Mouse (Mus musculus) frontal cortex, adult 2 months (tissue): ENCODE measurements around the gene Gm49510. TPM values are rescaled to one million over a fixed set of nuclear protein-coding genes. Genes with fewer than 3 reads are reported as not detected.

Source experiments
- DNase-seq, 2 experiments: peaks; one replicate each; pipeline ENCODE4 v3.0.0; 2022; ENCODE audit warnings: low spot score in 1 of 2; ENCODE audit errors: extremely low spot score in 1 of 2
- polyA plus RNA-seq: library from polyadenylated mRNA; depleted of rRNA; stranded (reverse); fragments of >200 nt; gene quantifications from 2 replicates; pipeline ENCODE4 v1.2.3, GENCODE M21; 2012; rRNA removed

The Gm49510 gene
- polyA plus RNA-seq, 1 experiment: 0.24 TPM

- DNase-seq: no peak
Observed at GRCm38 (mm10) chr15:78937311-78937710, 37.8 kb downstream of the Gm49510 start.

GRCm38 (mm10) chr15:78937963-78938362 is 38.5 kb downstream of the Gm49510 start:
- no peak for DNase-seq

DNA sequence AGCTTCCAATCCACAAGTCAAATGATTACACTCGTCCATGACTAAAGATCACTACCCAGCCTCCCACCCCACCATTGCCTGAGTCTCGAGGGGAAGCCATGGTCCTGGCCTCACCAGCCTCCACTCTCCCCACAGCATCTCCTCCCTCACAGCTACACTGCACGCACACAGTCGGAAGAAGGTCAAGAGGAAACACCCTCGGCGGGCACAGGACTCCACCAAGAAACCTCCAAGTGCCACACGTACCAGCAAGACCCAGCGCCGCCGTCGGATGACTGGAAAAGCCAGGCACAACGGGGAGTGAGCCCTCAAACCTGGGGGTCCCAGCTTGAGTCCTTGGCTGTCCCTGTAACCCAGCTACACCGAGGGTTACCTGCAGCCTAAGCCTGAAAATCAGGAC is 40.9 kb downstream of the Gm49510 start:
- DNase-seq: no peak

DNA sequence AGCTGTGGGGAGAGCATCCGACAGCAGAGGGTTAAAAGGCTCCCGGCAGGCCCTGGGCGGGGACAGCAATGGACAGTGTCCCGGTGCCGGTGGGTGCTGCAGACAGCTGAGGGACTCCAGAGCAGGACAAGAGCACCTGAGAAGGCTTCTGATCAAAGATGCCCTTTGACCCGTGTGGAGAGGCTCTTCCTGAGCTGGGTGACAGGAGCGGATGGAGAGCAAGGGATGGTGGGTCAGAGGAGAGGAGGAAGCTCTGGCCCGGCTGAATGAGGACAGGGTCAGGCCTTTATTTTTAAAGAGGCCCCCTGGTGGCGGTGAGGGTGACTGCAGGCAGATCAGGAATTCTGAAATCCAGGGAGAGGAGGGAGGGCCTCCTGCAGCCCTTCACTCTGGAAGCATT is 43.2 kb downstream of the Gm49510 start:
- peak; percentile 45 to 90 for DNase-seq

DNA sequence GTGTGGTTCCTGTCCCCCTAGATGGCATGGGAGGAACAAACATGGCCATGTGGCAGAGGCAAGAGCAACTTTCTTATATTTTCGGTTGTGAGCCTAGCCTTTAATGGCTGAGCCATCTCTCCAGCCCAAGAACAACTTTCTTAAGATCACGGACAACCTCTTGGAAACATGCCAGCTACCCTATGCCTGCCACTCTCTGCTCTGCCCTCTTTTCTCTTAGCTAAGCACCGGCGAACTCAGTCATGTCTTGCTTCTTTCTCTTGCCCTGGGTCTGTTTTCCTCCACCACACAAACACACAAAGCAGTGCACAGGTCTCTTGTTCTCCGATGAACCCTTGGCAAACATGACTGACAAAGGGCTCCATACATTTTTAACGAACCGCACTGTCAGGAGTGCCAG is 46.8 kb downstream of the Gm49510 start:
- no peak for DNase-seq

DNA sequence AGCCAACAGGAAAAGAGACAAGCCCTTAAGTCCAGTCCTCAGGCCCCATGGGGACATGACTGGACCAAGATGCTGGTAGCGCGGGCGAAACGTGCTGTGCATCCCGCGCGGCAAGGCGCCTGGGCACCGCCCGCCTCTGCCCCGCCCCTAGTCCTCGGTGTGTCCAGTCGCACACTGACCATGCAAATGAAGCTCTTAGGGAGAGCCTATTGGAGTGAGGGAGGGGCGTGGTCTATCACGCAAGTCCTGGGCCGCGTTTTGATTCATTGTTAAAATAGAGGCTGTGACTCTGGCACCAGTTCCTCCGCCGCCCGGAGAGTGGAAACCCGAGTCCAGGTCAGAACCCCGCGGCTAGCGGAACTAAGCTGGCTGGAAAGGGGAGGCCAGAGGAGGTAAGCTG is 48.2 kb downstream of the Gm49510 start, which contains the start of gene Triobp:
TSS of gene Triobp (plus strand) at position 68 of the 400 bp plus-strand sequence.
- DNase-seq: peak; percentile 66 to 82

DNA sequence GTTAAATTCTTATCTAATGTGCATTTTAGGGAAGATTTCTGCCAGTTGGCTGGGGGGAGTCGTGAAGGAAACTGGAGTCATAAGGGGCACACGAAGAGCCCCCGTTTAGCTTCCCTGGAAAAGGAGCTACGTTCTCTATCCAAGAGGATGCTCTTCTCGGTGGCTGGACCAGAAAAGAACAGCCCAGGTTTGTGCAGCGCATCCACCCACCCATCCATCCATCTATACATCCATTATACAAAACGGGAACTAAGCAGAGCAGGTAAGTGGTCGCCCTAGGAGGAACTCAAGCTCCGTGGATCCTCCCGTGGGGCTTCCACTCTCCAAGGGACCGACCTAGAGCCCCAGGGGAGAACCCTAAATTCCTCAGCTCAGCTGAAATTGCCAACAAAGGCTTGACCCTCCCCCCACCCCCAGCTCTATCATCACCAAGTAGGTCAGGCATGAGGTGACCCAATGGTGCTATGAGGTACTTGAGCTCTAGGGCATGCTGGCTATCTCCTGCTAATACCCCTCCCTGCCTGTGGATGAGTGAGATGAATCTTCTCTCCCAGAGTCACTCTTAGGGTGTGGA is 48.8 kb downstream of the Gm49510 start:
- DNase-seq: no peak

DNA sequence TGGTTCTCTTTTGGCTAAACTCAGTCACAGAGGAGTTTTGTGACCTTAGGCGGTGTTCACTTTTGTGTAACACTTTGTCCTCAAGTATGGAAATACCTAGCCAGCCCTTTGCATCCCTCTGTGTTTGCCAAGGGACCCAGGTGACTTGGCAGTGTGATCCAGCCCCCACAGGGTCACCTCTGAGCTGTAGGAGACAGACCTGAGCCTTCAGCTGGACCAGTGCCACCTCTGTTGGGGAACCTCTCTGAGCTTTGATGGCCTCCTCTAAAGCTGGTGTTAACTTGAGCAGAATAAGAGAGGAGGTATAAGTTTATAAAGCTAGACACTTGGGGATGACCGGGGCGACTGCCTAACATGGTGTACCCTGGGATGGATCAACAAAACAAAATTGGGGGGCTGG is 49.4 kb downstream of the Gm49510 start:
- no peak for DNase-seq

GRCm38 (mm10) chr15:78955663-78956062 is 56.2 kb downstream of the Gm49510 start:
- no peak for DNase-seq

DNA sequence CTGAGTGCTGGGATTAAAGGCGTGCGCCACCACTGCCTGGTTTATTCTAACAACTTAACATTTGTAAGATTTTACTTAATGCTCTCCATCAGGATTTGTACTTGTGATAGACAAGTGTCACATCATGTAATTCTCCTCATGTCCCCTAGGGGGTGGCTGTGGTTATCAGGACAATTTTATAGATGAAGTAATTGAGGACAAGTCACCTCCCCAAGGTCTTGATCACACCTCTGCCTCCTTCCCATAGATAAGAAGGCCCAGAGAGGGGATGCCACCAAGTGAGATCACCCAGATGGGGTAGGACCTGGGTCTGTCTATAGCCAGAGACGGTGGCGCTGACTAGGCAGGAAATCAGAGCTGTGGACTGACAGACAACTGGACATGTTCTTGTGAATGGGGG is 56.9 kb downstream of the Gm49510 start:
- DNase-seq: no peak

- DNase-seq: no peak
Observed at GRCm38 (mm10) chr15:78957021-78957420, 57.6 kb downstream of the Gm49510 start.

DNA sequence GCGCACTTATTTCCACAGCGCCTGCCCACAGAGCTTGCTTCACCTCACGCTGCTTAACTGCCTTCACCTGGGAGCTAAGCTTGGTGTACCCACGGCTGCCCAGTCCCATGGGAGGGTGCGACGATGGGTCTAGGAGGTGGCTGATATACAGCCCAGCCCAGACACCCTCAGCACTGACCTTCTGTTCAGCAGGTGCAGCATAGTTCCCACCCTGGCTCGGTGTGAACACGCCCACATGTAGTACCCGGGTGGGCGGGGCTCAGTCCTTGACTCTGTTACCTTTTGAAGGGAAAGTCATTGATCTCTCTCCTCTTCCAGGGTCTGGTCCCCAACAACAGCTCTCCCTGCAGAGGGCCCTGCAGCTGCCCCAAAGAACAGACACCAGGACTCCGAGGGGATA is 60.1 kb downstream of the Gm49510 start:
- DNase-seq: no peak

GRCm38 (mm10) chr15:78960088-78960487 is 60.6 kb downstream of the Gm49510 start:
- no peak for DNase-seq

GRCm38 (mm10) chr15:78962885-78963284 is 63.4 kb downstream of the Gm49510 start:
- peak in 1 of 2 experiments; percentile 53 for DNase-seq

Other genes with a start within 250 kb of the Gm49510 start
- gene Elfn2, start 180.9 kb upstream of the Gm49510 start, polyA plus RNA-seq: 64.9 and 68.2 TPM in 2 replicates
- 7.0 and 7.2 TPM in 2 replicates for gene Mfng, start 126.2 kb upstream of the Gm49510 start, polyA plus RNA-seq
- 11.2 and 12.0 TPM in 2 replicates for gene Card10, start 96.6 kb upstream of the Gm49510 start, polyA plus RNA-seq
- gene Cdc42ep1, start 57.0 kb upstream of the Gm49510 start, polyA plus RNA-seq: 18.5 and 20.1 TPM in 2 replicates
- gene Lgals2, start 44.1 kb upstream of the Gm49510 start, polyA plus RNA-seq: 0.74 and 2.0 TPM in 2 replicates
- 69.5 and 70.8 TPM in 2 replicates for gene Gga1, start 22.5 kb upstream of the Gm49510 start, polyA plus RNA-seq
- 27.2 and 29.0 TPM in 2 replicates for gene Sh3bp1, start 101 bp downstream of the Gm49510 start, polyA plus RNA-seq
- 219 and 227 TPM in 2 replicates for gene Pdxp, start 14.3 kb downstream of the Gm49510 start, polyA plus RNA-seq
- 48.2 and 56.0 TPM in 2 replicates for gene Lgals1, start 27.1 kb downstream of the Gm49510 start, polyA plus RNA-seq
- 35.8 and 37.4 TPM in 2 replicates for gene Nol12, start 35.3 kb downstream of the Gm49510 start, polyA plus RNA-seq
- gene Triobp, start 48.1 kb downstream of the Gm49510 start, polyA plus RNA-seq: 11.7 and 13.9 TPM in 2 replicates
- gene H1f0, start 128.8 kb downstream of the Gm49510 start, polyA plus RNA-seq: 109 and 112 TPM in 2 replicates
- 0.19 and 0.38 TPM in 2 replicates for gene Galr3, start 142.2 kb downstream of the Gm49510 start, polyA plus RNA-seq
- 31.0 and 32.3 TPM in 2 replicates for gene Ankrd54, start 163.2 kb downstream of the Gm49510 start, polyA plus RNA-seq
- gene Eif3l, start 175.5 kb downstream of the Gm49510 start, polyA plus RNA-seq: 80.9 and 90.8 TPM in 2 replicates
- gene Micall1, start 209.2 kb downstream of the Gm49510 start, polyA plus RNA-seq: 22.2 and 23.8 TPM in 2 replicates
- 159 and 176 TPM in 2 replicates for gene Polr2f, start 241.3 kb downstream of the Gm49510 start, polyA plus RNA-seq
- 15.0 and 18.6 TPM in 2 replicates for gene 1700088E04Rik, start 241.6 kb downstream of the Gm49510 start, polyA plus RNA-seq